Mouse (Mus musculus): ENCODE data around the gene Garnl3.

The Garnl3 gene

GRCm38 (mm10) chr2:33131500-33132092 is at the start of gene Garnl3:
Gene Garnl3, minus strand, starts transcription at chr2:33131654.
- DNase-seq = peak; percentile 88

- DNase-seq = no peak
Measured at GRCm38 (mm10) chr2:33179930-33180630, 48.6 kb upstream of the Garnl3 start.

- no peak for DNase-seq
Measured at GRCm38 (mm10) chr2:33179171-33179929, 47.9 kb upstream of the Garnl3 start.

DNA sequence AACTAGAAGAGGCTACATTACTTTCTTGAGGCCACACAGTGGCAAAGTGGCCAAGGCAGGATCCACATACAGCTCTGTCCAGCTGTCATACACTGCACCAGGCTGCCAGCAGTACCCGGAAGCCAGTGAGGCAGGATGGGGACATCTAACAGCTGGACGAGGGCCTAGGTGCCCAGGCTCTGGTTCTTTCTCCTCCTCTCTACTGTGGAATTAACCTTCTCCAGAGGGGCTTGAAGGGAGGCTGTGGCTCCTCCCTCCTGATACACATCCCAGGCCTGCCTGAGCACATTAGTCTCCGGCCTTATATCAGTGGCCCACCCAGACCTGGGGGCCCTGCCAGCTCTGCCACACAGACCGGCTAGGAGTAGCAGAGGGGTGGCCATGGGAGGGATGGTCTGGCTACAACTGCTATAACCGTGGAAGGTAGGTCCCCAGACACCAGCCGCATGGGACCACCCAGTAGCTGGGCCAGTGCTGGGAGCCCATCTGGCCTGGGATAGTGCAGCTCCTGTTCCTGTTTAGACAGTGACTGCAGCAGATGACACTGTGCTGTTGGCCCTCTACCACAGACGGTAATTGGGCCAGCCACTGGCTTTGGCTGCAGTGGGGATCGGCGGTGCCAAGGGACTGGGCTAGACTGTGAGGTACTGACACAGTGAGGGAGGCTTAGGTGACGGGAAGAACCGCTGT is 46.9 kb upstream of the Garnl3 start:
- DNase-seq = peak; percentile 81

DNA sequence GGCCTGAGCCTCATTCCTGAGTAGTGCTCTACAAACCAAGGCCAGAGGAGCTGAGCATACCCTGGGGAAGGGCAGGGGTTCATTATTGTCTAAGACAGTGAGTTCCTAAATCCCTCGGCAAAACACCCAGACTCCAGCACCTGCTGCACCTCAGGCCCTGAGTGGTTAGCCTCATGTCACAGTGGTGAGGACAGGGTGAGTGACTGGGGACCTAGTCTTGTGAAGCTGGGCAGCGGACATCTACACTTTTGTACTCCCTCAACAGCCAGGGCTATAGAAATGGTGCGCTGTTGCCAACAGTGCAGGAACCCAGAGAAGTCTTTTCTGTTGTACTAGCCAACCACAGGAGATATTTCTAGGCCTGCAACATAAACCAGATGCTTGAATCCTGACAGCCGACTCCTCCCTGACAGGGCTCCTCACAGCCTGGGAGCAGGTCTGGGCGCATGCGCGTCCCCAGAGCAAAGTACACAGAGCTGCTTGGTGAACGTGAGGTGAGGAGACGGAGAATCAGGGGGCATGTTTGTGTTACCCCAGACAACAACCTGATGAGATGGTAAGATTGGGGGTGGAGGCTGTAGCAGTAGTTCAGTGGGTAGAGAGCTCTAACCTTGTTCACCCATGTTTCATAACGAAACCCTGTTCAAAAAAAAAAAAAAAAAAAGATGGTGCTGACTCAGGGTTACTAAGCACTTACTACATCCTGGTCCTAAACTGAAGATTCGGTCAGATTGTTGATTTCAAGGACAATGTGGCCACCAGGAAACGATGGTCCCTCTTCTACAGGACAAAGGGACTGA is 46.2 kb upstream of the Garnl3 start:
- no peak for DNase-seq

DNA sequence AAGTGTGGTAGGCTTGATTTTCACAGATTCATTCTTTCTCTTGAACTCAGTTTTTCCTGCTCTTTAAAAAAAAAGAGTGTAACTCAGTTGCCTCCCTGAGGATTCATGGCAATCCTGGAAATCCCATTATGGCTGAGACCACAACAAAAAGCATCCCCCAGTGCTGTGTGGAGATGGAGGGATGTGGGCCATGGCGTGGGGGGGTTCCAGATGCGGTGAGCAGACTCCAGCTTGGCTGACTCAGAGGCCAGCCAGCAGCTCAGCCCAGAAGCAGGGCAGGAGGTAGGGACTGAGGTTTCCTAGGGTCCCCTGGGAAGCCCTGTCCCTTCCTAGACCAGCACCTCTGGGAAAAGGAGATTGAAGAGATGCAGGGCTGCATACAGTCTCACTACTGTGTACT is 45.5 kb upstream of the Garnl3 start:
- DNase-seq = no peak

DNA sequence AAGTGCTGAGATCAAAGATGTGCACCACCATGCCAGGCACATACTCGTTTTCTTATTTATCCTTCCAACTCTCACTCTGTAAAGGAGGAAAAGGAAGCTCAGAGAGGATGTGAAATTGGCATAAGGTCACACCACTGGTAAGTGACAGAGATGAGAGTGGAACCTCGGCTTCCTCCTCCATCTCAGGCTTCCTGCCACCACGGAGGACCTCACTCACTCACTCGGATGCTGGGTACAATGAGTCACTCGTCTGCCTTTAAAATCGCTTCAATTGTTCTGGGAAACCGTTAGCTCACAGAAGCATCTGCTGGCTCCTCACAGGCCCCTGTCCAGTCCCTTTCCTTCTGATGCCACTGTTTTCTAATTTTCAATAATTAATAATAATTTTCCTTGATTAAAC is 45.1 kb upstream of the Garnl3 start:
- DNase-seq = no peak

- DNase-seq = no peak
Measured at GRCm38 (mm10) chr2:33173686-33174085, 42.2 kb upstream of the Garnl3 start.

DNA sequence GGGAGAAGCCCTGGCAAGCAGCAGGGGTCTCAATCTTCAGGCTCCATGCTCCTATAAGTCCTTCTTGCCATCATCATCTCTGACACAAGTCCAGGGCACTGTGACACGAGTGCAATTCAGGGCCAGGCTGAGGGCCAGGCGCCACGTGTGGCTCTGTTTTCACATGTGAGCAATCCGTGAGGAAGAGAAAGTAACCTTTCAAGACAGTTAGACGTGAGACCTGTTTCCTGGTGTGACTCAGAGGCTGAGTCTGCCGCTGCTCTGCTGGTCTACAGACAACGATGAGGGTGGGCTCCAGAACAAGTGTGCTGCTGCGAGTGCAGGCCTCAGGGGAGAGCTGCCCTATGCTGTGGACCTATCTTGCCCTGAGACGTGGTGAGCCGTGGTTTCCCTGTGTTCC is 41.7 kb upstream of the Garnl3 start:
- no peak for DNase-seq

DNA sequence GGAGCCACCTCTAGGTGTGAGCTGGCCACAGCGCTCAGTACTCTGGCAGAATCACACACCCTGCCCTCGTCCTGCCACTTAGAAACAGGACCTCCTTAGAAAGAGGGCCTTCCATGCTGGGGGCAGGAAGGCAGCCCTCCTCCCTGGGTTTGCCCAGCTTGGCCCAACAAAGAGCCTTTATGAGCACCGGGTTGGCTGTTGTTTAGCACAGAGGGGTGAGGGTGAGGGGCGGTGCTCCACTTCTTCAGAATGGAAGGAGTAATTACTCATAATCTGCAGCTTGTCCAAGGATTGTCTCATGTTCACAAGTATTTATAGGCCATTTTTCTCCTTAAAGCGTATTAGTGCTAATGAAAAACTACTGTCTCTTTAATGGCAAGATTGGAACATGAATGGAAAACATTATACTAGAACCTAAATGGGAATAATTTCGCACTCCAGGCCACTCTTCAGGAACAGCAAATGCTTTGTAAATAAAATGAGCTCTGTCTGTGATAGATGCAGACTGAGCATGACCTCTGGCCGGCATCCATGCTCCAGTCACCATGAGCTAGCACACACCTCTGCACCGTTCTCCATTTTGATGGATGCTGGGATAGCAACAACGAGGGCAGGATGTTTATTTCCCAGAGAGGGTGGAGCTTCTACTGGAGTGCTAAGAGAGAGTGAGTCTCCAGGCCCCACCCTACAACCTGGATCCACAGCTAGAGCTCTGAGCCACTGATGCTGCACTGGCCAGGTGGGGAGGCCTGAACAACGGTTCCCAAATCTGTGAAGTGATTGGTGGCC is 39.5 kb upstream of the Garnl3 start:
- no peak for DNase-seq

DNA sequence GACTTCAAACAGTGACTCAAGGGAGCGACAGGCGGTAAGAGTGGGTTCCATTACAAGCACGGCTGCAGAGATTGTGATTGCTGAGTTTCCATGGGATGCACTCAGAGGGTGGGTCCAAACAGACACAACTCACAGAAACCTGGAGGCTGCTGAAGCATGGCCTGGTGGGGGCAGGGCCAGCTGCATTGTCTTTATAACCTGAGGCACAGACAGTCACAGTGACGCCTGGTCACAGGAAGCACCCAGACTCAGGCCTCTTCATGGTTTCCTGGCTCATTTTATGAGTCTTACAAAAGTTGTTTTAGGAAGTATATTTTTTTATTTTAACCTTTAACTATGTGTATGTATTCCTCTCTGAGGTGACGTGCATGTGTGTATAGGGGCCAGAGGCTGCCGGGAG is 38.0 kb upstream of the Garnl3 start:
- DNase-seq = no peak

GRCm38 (mm10) chr2:33167060-33167459 is 35.6 kb upstream of the Garnl3 start:
- no peak for DNase-seq

DNA sequence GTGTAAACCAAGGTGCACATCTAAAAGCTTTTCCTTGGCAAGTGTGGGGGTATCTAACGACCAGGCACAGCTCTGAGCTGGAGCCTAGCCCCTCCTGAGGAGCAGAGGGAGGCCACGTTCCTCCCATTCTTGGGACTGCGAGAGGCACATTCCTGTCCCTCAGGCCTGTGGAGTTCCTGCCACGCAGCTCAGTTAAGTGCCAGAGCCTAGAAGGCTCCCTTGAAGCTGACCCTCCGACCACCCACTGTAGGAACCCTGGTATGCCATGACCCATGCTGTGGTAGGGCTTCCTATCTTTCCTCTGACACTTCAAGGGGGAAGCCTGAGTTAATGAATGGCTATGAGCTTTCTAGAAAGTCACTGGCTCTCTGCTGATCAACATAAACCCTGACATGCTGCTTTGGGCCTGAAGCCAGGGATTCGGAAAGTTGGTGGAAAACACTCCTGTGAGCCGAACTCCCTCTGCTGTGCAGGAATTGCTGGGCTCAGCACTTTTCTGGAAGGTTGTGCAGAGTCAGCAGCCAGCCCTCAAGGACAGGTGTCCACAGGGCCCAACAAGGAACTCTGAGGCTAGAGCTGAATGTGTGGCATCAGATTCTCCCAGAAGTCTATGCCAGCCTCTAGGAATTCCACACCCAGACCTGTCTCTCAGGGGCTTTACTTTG is 34.4 kb upstream of the Garnl3 start:
- no peak for DNase-seq

DNA sequence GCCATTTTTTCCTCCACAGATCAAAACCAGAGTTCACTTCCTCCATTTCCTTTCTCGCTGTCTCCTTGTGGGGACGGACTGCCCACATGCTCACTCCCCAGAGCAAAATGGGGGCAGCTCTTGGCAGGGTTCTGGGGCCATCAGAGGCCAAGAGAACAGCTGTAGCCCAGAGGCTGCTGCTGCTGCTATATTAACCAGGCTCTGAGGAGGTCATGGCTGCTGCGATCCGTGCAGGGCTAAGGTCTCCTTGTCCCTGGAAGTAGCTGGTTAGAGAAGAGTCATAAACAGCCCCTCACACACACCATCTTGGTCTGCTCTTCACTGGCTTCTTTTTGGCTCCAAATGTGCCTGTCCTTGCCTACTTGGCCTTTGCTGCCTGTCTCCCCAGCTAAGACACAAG is 33.8 kb upstream of the Garnl3 start:
- no peak for DNase-seq

DNA sequence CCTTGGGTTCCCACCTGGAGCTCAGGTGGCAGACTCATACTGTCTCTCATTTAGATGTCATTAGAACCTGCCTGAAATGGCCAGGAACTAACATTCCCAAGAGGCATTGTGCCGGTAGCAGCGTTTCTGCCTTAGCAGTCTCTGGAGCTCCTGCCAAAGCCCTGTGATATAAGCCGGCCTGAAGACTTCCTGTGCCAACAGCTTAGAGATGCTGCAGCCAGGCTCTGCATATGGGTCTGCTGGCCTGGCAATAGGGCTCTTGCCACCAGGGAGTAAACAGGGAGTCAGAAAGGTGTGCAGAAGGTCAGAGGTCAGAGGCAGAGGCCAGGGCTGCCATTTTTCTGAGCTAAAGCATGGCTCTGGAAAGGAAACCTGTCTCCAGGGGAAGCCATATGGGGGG is 33.2 kb upstream of the Garnl3 start:
- peak; percentile 78 for DNase-seq

GRCm38 (mm10) chr2:33162126-33162525 is 30.7 kb upstream of the Garnl3 start:
- no peak for DNase-seq

DNA sequence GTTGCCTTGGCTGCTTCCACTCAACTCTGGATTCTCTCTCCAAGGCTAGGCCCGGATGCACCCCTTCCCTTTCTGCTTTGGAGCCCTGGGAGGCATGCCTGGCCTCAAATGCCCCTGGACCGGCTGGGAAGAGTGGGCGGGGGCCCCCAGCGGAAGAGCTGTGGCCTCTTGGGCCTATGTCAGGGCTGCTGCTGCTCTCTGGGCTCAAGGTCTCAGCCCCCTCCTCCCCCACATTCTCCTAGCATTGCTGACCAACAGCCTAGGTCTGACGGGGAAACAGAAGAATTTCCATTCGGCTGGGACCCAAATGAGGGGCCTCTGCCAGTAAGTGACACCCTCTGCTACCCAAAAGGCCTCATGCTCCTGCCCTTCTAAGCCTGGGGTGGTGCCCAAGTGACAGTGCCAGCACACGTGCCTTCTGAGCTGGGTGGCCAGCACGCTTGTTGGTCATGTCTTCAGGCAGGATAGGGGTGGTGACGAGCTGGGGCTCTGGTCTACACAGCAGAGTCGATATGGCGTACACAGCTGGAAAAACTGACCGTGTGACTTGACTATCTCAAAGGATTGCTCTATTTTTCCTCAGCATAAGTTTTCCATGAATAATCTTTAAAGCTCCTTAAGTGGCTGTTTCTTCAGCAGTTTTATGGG is 29.0 kb upstream of the Garnl3 start:
- DNase-seq = no peak

- no peak for DNase-seq
Measured at GRCm38 (mm10) chr2:33159593-33159992, 28.1 kb upstream of the Garnl3 start.

- no peak for DNase-seq
Measured at GRCm38 (mm10) chr2:33158895-33159294, 27.4 kb upstream of the Garnl3 start.

GRCm38 (mm10) chr2:33156283-33156781 is 24.9 kb upstream of the Garnl3 start:
- no peak for DNase-seq
